Mouse (Mus musculus) central nervous system, embryonic 14 days (tissue): Measurements from ENCODE around the gene Cypt3. TPM values are rescaled to one million over a fixed set of nuclear protein-coding genes. Genes with fewer than 3 reads are reported as not detected.

Experiments used
- polyA plus RNA-seq: library from polyadenylated mRNA; depleted of rRNA; stranded (reverse); fragments of >200 nt; gene quantifications from 2 replicates; pipeline ENCODE4 v1.2.3, GENCODE M21; 2012; rRNA removed

Gene Cypt3
- polyA plus RNA-seq: not detected in 2 replicates

GRCm38 (mm10) chrX:153558293-153558692, at the start of gene Cypt3:
Gene Cypt3 (plus strand): TSS chrX:153558593.

Other genes starting within 250 kb of the Cypt3 start
- 140 and 144 TPM in 2 replicates for gene Ubqln2, start 60.4 kb upstream of the Cypt3 start, polyA plus RNA-seq
- 3.0 and 3.9 TPM in 2 replicates for gene Kctd12b, start 137.8 kb downstream of the Cypt3 start, polyA plus RNA-seq
- gene Nbdy, start 165.0 kb downstream of the Cypt3 start, polyA plus RNA-seq: 85.1 and 95.2 TPM in 2 replicates